Mouse (Mus musculus) cerebellum, adult 9-11 months (tissue): Measurements from ENCODE around the gene Lmntd2.

ENCODE experiments used
- DNase-seq: peaks from one replicate; pipeline ENCODE4 v3.0.0; 2022

Gene Lmntd2

GRCm38 (mm10) chr7:141215880-141216733 is 2.2 kb upstream of the Lmntd2 start:
- peak; percentile 61 for DNase-seq

- DNase-seq, result peak; percentile 92
Observed at GRCm38 (mm10) chr7:141215101-141215879, 1.4 kb upstream of the Lmntd2 start, which contains the start of gene Rassf7. Gene Rassf7, plus strand, starts transcription at chr7:141215860.

- DNase-seq, result no peak
Observed at GRCm38 (mm10) chr7:141214310-141214709, 430 bp upstream of the Lmntd2 start.

- no peak for DNase-seq
Observed at GRCm38 (mm10) chr7:141213133-141213532, 747 bp downstream of the Lmntd2 start.

GRCm38 (mm10) chr7:141210606-141211131 is 3.2 kb downstream of the Lmntd2 start:
- DNase-seq, result no peak

- DNase-seq, result no peak
Observed at GRCm38 (mm10) chr7:141210137-141210536, 3.7 kb downstream of the Lmntd2 start.

- no peak for DNase-seq
Observed at GRCm38 (mm10) chr7:141209526-141209925, 4.4 kb downstream of the Lmntd2 start.

GRCm38 (mm10) chr7:141206182-141206937 is 7.5 kb downstream of the Lmntd2 start:
- no peak for DNase-seq

GRCm38 (mm10) chr7:141205504-141205903 is 8.4 kb downstream of the Lmntd2 start:
- no peak for DNase-seq

GRCm38 (mm10) chr7:141204546-141204945 is 9.3 kb downstream of the Lmntd2 start:
- no peak for DNase-seq

- no peak for DNase-seq
Observed at GRCm38 (mm10) chr7:141198121-141198520, 15.8 kb downstream of the Lmntd2 start.

- no peak for DNase-seq
Observed at GRCm38 (mm10) chr7:141196619-141197282, 17.1 kb downstream of the Lmntd2 start.

GRCm38 (mm10) chr7:141195754-141196153 is 18.1 kb downstream of the Lmntd2 start:
- no peak for DNase-seq

- peak; percentile 84 for DNase-seq
Observed at GRCm38 (mm10) chr7:141194830-141195229, 19.1 kb downstream of the Lmntd2 start.

- no peak for DNase-seq
Observed at GRCm38 (mm10) chr7:141194409-141194808, 19.5 kb downstream of the Lmntd2 start.

- DNase-seq, result peak; percentile 97
Observed at GRCm38 (mm10) chr7:141193948-141194347, 19.9 kb downstream of the Lmntd2 start, which contains the start of the genes Hras and Lrrc56. Gene Hras, minus strand, starts transcription at chr7:141194005. Gene Lrrc56, plus strand, starts transcription at chr7:141194157.

GRCm38 (mm10) chr7:141193348-141193856 is 20.5 kb downstream of the Lmntd2 start:
- DNase-seq, result peak; percentile 74

- DNase-seq, result peak; percentile 60
Observed at GRCm38 (mm10) chr7:141192776-141193347, 21.0 kb downstream of the Lmntd2 start.

GRCm38 (mm10) chr7:141191796-141192685 is 21.8 kb downstream of the Lmntd2 start:
- DNase-seq, result no peak

GRCm38 (mm10) chr7:141191036-141191435 is 22.8 kb downstream of the Lmntd2 start:
- no peak for DNase-seq
